Mouse (Mus musculus) midbrain, embryonic 10.5 days (tissue): ENCODE data around the gene Oas2. TPM values are rescaled to one million over a fixed set of nuclear protein-coding genes. Genes with fewer than 3 reads are reported as not detected.

Experiments
- DNase-seq: peaks from one replicate; pipeline ENCODE4 v3.0.0-alpha.2; 2017; ENCODE audit warnings: low spot score
- H3K27ac ChIP-seq: fragments of 300-500 bp; sonication (generic); replicated peaks from 2 replicates; pipeline ENCODE4 v1.5.1; 2016; ENCODE audit warnings: mild to moderate bottlenecking
- H3K27me3 ChIP-seq: fragments of 300-500 bp; sonication (generic); 2 replicates; pipeline ENCODE4 v1.6.1; 2016; ENCODE audit warnings: low read depth, mild to moderate bottlenecking; ENCODE audit not compliant: poor library complexity, severe bottlenecking
- H3K36me3 ChIP-seq: fragments of 300-500 bp; sonication (generic); 2 replicates; pipeline ENCODE4 v1.6.1; 2016; ENCODE audit warnings: mild to moderate bottlenecking, moderate library complexity
- H3K4me1 ChIP-seq: fragments of 300-500 bp; sonication (generic); 2 replicates; pipeline ENCODE4 v1.6.1; 2016
- H3K4me3 ChIP-seq: fragments of 300-500 bp; sonication (generic); 2 replicates; pipeline ENCODE4 v1.5.1; 2016; ENCODE audit warnings: mild to moderate bottlenecking, moderate library complexity
- H3K9me3 ChIP-seq: fragments of 300-500 bp; sonication (generic); replicated peaks from 2 replicates; pipeline ENCODE4 v1.6.1; 2016; ENCODE audit warnings: mild to moderate bottlenecking
- WGBS: fragments of 180-500 bp; shearing (Covaris S2); methylation state at CpG from one replicate; pipeline ENCODE4 v1.1.7; 2016; 5-methylcytosine and 5-hydroxymethylcytosine counted together
- polyA plus RNA-seq: library from polyadenylated mRNA; unstranded; fragments of >200 nt; fragmentation: Nextera tagmentation; extraction: Ambion mirVana; gene quantifications from 2 replicates; pipeline ENCODE4 v1.2.1, GENCODE M21; 2016

The Oas2 gene
- polyA plus RNA-seq, 1 experiment from 2014 or later = not detected

- Histone ChIP-seq H3K27me3 (peaks cover 91% of the 10 kb centered on the region), H3K4me3 (no peak overlapping the region), H3K27ac (no peak overlapping the region), H3K36me3 (no peaks in the 10 kb centered on the region), H3K9me3 (no peaks in the 10 kb centered on the region), H3K4me1 (peaks cover 41% of the 10 kb centered on the region)
- no peak for DNase-seq
- WGBS = 90% methylated on average over 2 of the region's 2 CpGs
These were observed 46.7 kb downstream of the Oas2 start for GRCm38 (mm10) chr5:120702969-120703368.

- Histone ChIP-seq H3K4me3 (no peak overlapping the region), H3K36me3 (no peaks in the 10 kb centered on the region), H3K9me3 (no peaks in the 10 kb centered on the region), H3K27ac (no peak overlapping the region), H3K4me1 (peaks cover 40% of the 10 kb centered on the region), H3K27me3 (peaks cover 91% of the 10 kb centered on the region)
- DNase-seq = no peak
- 78% methylated on average over 4 of the region's 4 CpGs for WGBS
These were observed 47.2 kb downstream of the Oas2 start for GRCm38 (mm10) chr5:120702421-120702820.

DNA sequence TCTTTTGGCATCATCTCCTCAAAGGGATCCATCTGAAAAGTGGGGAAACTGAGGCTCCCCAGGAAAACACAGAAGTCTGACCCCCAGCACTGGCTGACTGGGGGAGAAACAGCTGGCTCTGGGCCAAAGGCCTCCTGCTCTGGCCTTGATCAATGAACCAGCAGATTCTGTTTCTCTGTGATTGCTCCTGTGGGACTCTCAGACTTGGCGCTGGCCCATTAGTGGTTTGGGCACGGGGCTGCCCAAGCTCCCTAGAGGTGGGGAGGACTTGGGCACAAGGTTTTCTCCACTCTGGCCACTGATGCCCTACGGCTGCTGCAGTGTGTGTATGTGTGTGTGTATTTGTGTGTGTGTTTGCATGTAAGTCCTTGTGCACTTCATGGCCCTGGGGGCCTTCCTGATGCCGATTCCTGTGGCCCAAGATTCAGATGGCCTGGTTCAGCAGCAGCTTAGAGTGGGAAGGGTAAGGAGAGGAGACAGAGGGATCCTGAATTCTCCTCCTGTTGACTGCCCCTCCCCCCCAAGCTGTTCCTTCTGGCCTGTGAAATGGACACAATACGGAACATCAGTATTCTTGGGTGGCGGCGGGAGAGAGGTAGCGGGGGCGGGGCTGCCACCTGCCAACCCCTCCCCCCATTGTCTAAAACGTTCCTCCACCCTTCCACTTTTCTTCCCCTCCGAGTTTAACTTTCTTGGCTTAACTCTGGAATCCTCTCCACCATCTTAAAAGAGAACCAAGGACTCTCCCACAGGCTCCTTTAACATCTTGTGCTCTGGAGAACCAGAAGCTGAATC lies 48.5 kb downstream of the Oas2 start:
- no peak overlapping the region for H3K4me3 ChIP-seq

DNA sequence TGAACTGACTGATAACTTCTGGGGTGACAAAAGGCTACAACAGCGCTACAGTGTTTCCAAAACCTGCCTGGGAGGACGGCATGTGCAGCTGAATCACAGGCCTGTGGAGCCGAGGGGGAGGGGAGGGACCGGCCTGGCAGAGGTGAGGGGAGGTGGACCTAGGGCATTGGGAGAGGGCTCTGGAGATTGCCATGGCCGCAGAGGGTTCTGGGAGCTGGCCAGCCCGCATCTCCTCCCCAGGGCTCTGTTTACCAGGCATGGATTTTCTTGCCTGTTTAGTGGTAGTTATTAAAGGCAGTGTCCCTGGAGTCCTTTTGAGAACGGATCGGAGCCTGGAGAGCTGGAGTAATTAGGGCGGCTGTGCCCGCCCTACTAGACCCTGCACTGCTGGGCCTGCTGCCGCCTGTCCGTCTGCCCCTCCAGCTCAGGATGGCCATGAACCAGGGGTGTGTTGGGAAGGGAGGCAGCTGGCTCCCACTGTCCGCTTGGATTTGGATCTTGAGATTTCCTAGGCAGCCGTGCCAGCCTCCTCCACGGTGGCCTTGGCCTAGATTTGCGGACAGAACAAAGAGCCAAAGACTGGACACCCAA lies 50.8 kb downstream of the Oas2 start:
- Histone ChIP-seq H3K4me1 (peaks cover 28% of the 10 kb centered on the region), H3K4me3 (no peak overlapping the region), H3K27me3 (peaks cover 93% of the 10 kb centered on the region), H3K36me3 (no peaks in the 10 kb centered on the region), H3K9me3 (no peaks in the 10 kb centered on the region), H3K27ac (no peak overlapping the region)
- WGBS = 53% methylated on average over 16 of the region's 16 CpGs
- no peak for DNase-seq

More for the DNA sequence above, 48.5 kb downstream of the Oas2 start:
- H3K36me3 ChIP-seq = no peaks in the 10 kb centered on the region
- peaks cover 93% of the 10 kb centered on the region for H3K27me3 ChIP-seq
- H3K27ac ChIP-seq = no peak overlapping the region
- DNase-seq = no peak
- H3K9me3 ChIP-seq = no peaks in the 10 kb centered on the region
- WGBS = 64% methylated on average over 11 of the region's 11 CpGs
- peaks cover 33% of the 10 kb centered on the region for H3K4me1 ChIP-seq

DNA sequence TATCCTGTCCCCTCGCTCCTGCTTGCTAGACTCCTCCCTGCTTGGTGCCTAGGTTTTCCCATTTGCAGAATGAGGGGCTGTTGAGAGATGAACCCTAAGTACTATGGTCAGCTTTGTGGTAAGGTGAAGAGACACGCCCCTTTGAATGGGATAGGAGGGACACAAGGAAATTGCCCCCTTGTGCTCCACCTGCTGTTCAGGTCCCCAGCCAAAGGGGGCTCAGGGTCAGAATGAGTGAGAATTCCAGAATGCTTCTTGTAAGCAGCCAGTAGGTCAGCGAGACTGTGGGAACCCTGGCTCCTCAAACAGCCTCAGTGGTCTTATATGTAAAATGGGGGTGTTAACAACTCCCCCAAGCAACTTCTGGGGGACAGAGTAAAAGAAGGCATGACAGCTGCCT lies 51.5 kb downstream of the Oas2 start:
- no peaks in the 10 kb centered on the region for H3K36me3 ChIP-seq
- H3K9me3 ChIP-seq = no peaks in the 10 kb centered on the region
- no peak overlapping the region for H3K27ac ChIP-seq
- DNase-seq = no peak
- H3K4me3 ChIP-seq = no peak overlapping the region
- WGBS = 64% methylated on average over 3 of the region's 3 CpGs
- H3K4me1 ChIP-seq = peaks cover 28% of the 10 kb centered on the region
- H3K27me3 ChIP-seq = peaks cover 93% of the 10 kb centered on the region

- no peak for DNase-seq
- H3K9me3 ChIP-seq = no peaks in the 10 kb centered on the region
- H3K27me3 ChIP-seq = peaks cover 99% of the 10 kb centered on the region
- H3K36me3 ChIP-seq = no peaks in the 10 kb centered on the region
- no peak overlapping the region for H3K4me3 ChIP-seq
- WGBS = 66% methylated on average over 4 of the region's 4 CpGs
- H3K4me1 ChIP-seq = peaks cover 28% of the 10 kb centered on the region
- no peak overlapping the region for H3K27ac ChIP-seq
These were observed 52.8 kb downstream of the Oas2 start for GRCm38 (mm10) chr5:120696865-120697264.

DNA sequence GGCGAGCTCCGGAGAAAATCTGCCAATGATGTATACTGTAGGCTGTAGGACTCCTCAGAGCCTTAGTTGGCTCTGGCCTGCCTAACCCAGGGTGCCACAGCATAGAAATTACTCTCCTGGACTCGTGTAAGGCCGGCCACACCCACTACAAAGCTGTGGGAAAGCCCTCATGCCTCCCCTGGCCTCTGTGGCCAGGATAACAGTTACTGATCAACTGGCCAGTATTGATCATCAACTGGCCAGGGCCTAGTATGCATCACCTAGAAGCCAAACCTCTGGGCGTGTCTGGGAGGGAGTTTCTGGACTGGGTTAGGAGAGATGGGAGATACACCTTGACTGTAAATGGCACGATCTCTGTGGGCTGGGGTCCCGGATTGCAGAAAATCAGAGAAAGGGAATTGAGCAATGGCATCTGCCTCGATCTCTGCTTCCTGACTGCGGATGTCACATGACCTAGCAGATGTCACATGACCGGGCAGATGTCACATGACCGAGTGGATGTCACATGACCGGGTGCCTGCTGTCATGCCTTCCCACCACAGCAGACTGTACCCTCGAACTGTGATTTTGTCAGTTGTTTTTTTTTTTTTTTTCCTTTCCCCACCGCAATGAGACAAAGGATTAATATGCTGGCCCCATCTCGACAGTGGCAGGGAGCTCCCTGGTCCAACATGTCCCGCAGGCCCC lies 53.5 kb downstream of the Oas2 start:
- 75% methylated on average over 16 of the region's 16 CpGs for WGBS
- no peak overlapping the region for H3K27ac ChIP-seq
- H3K27me3 ChIP-seq = peaks cover 100% of the 10 kb centered on the region
- peaks cover 28% of the 10 kb centered on the region for H3K4me1 ChIP-seq
- no peak overlapping the region for H3K4me3 ChIP-seq
- H3K9me3 ChIP-seq = no peaks in the 10 kb centered on the region
- no peaks in the 10 kb centered on the region for H3K36me3 ChIP-seq
- no peak for DNase-seq

- Histone ChIP-seq H3K4me1 (peaks cover 28% of the 10 kb centered on the region), H3K4me3 (peak overlapping the region; percentile 42), H3K9me3 (no peaks in the 10 kb centered on the region), H3K36me3 (no peaks in the 10 kb centered on the region), H3K27ac (no peak overlapping the region; the same call in 1 of the 2 replicates), H3K27me3 (peaks cover 94% of the 10 kb centered on the region)
- no peak for DNase-seq
- WGBS = 3% methylated on average over 40 of the region's 41 CpGs
These were observed 55.0 kb downstream of the Oas2 start for GRCm38 (mm10) chr5:120694695-120695074.

GRCm38 (mm10) chr5:120693931-120694694 lies 55.5 kb downstream of the Oas2 start:
- Histone ChIP-seq H3K27ac (no peak overlapping the region; the same call in 1 of the 2 replicates), H3K9me3 (no peaks in the 10 kb centered on the region), H3K4me3 (peak overlapping the region; percentile 42), H3K4me1 (peaks cover 28% of the 10 kb centered on the region), H3K27me3 (peaks cover 88% of the 10 kb centered on the region), H3K36me3 (no peaks in the 10 kb centered on the region)
- no peak for DNase-seq
- WGBS = 11% methylated on average over 37 of the region's 38 CpGs

DNA sequence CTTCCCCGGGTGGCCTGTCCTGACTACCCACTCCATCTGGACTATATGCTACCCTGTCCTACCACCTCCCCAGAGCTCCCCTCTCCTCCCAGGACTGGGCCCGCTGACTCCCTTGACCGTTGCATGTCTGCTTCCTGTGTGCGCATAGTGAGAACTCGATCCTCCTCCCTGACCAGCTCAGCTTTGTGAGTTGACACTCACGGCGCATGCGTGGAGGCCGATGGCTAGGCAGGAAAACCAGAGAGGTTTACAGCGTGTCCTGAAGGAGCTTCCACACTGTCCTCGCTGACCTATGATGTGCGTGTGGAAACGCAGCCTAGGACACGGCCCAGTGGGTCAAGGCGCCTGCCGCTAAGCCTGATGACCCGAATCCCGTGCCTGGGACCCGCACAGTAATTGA lies 57.6 kb downstream of the Oas2 start:
- no peaks in the 10 kb centered on the region for H3K9me3 ChIP-seq
- peaks cover 14% of the 10 kb centered on the region for H3K4me1 ChIP-seq
- H3K4me3 ChIP-seq = no peak overlapping the region
- H3K36me3 ChIP-seq = no peaks in the 10 kb centered on the region
- DNase-seq = no peak
- peaks cover 68% of the 10 kb centered on the region for H3K27me3 ChIP-seq
- H3K27ac ChIP-seq = no peak overlapping the region
- WGBS = 81% methylated on average over 19 of the region's 19 CpGs

GRCm38 (mm10) chr5:120690417-120690816 lies 59.2 kb downstream of the Oas2 start:
- DNase-seq = no peak
- H3K4me1 ChIP-seq = peaks cover 14% of the 10 kb centered on the region
- no peaks in the 10 kb centered on the region for H3K9me3 ChIP-seq
- peaks cover 68% of the 10 kb centered on the region for H3K27me3 ChIP-seq
- no peaks in the 10 kb centered on the region for H3K36me3 ChIP-seq
- WGBS = 67% methylated on average over 4 of the region's 4 CpGs
- no peak overlapping the region for H3K4me3 ChIP-seq
- no peak overlapping the region for H3K27ac ChIP-seq

GRCm38 (mm10) chr5:120688434-120688833 lies 61.2 kb downstream of the Oas2 start:
- H3K27ac ChIP-seq = no peak overlapping the region
- no peaks in the 10 kb centered on the region for H3K4me1 ChIP-seq
- WGBS = 53% methylated on average over 4 of the region's 4 CpGs
- no peaks in the 10 kb centered on the region for H3K9me3 ChIP-seq
- no peak overlapping the region for H3K4me3 ChIP-seq
- H3K27me3 ChIP-seq = peaks cover 68% of the 10 kb centered on the region
- DNase-seq = no peak
- H3K36me3 ChIP-seq = no peaks in the 10 kb centered on the region
